Mouse (Mus musculus) brain, embryonic 14.5 days (tissue): ENCODE measurements at regions not wholly inside any gene's neighbourhood (a gene's known extent, or its start where the extent isn't known, plus 50 kb on each side); places are given as distances from the start of the nearest gene placed in this dataset.
A peak's percentile ranks its signal among the peaks of the same experiment; 100 is the strongest.

Experiments used
- DNase-seq: peaks from one replicate; pipeline ENCODE4 v3.0.0-alpha.2; 2011; ENCODE audit warnings: low read depth
- CTCF ChIP-seq: fragments of 200-500 bp; IDR thresholded peaks from 2 replicates; pipeline ENCODE4 v1.5.1; 2012; ENCODE audit warnings: inconsistent platforms, mild to moderate bottlenecking, moderate library complexity, borderline replicate concordance; ENCODE audit not compliant: insufficient read depth, insufficient read length; ENCODE audit errors: extremely low read depth
- POLR2A ChIP-seq: fragments of 200-500 bp; IDR thresholded peaks from 2 replicates; pipeline ENCODE4 v1.6.1; 2012; ENCODE audit warnings: mild to moderate bottlenecking, inconsistent platforms, borderline replicate concordance; ENCODE audit not compliant: poor library complexity, insufficient read depth, insufficient read length, severe bottlenecking; ENCODE audit errors: extremely low read depth

- no peak for DNase-seq
- TF ChIP-seq CTCF: no peak
- no peak for TF ChIP-seq POLR2A
Observed at GRCm38 (mm10) chr8:35939199-35939598, 173.6 kb downstream of the Gm19410 start.

GRCm38 (mm10) chr8:35942515-35942914, 176.9 kb downstream of the Gm19410 start:
- no peak for DNase-seq
- no peak for TF ChIP-seq POLR2A
- TF ChIP-seq CTCF: no peak

- DNase-seq: no peak
- TF ChIP-seq POLR2A: no peak
- TF ChIP-seq CTCF: no peak
Observed at GRCm38 (mm10) chr8:35943686-35944085, 178.1 kb downstream of the Gm19410 start.

- no peak for DNase-seq
- TF ChIP-seq POLR2A (no peak), CTCF (no peak)
Observed at GRCm38 (mm10) chr8:35944461-35944860, 178.9 kb downstream of the Gm19410 start.

GRCm38 (mm10) chr8:35946539-35946940, 180.9 kb downstream of the Gm19410 start:
- TF ChIP-seq POLR2A: no peak
- no peak for TF ChIP-seq CTCF
- DNase-seq: no peak

GRCm38 (mm10) chr8:35948146-35948545, 182.6 kb downstream of the Gm19410 start:
- TF ChIP-seq CTCF (no peak), POLR2A (no peak)
- no peak for DNase-seq

GRCm38 (mm10) chr8:35948751-35949183, 183.2 kb downstream of the Gm19410 start:
- DNase-seq: peak; percentile 68
- TF ChIP-seq POLR2A: no peak
- TF ChIP-seq CTCF: no peak

GRCm38 (mm10) chr8:35955506-35955905, 189.9 kb downstream of the Gm19410 start:
- no peak for TF ChIP-seq POLR2A
- no peak for TF ChIP-seq CTCF
- DNase-seq: no peak

GRCm38 (mm10) chr8:35956319-35956718, 190.7 kb downstream of the Gm19410 start:
- TF ChIP-seq POLR2A (no peak), CTCF (no peak)
- DNase-seq: peak; percentile 79

- DNase-seq: peak; percentile 51
- no peak for TF ChIP-seq POLR2A
- no peak for TF ChIP-seq CTCF
Observed at GRCm38 (mm10) chr8:35959201-35959600, 193.6 kb downstream of the Gm19410 start.

GRCm38 (mm10) chr8:35960867-35961614, 195.5 kb downstream of the Gm19410 start:
- TF ChIP-seq POLR2A (no peak), CTCF (no peak)
- DNase-seq: peak; percentile 71

- TF ChIP-seq CTCF (no peak), POLR2A (no peak)
- peak; percentile 74 for DNase-seq
Observed at GRCm38 (mm10) chr8:35961615-35962220, 196.1 kb downstream of the Gm19410 start.

GRCm38 (mm10) chr8:35964932-35965331, 199.3 kb downstream of the Gm19410 start:
- DNase-seq: no peak
- TF ChIP-seq POLR2A (no peak), CTCF (no peak)
